Mouse (Mus musculus) MEL (cell line): ENCODE data around the gene Kif26a. TPM values are rescaled to one million over a fixed set of nuclear protein-coding genes. Genes with fewer than 3 reads are reported as not detected.

Experiments
- DNase-seq: peaks from one replicate; pipeline ENCODE4 v3.0.0; 2011; ENCODE audit warnings: low read depth, low spot score
- H3K27ac ChIP-seq: 2 replicates; pipeline ENCODE4 v1.5.1; 2012; ENCODE audit warnings: low read depth, mild to moderate bottlenecking, control low read depth, low read length, moderate library complexity; ENCODE audit not compliant: control insufficient read depth
- H3K27me3 ChIP-seq, 2 experiments: fragments of 150-350 bp in 1 of 2; sonication (generic) in 1 of 2; 2 replicates each; pipeline ENCODE4 v1.6.1; 2012; ENCODE audit warnings: low read length in 2 of 2, mild to moderate bottlenecking in 2 of 2, improper control_type of control experiment in 1 of 2, moderate library complexity in 1 of 2; ENCODE audit not compliant: insufficient read depth in 2 of 2, control insufficient read depth in 1 of 2
- H3K36me3 ChIP-seq, 2 experiments: 2 replicates each; pipeline ENCODE4 v1.6.1; 2012 to 2014; ENCODE audit warnings: low read length in 2 of 2, improper control_type of control experiment in 1 of 2, inconsistent platforms in 1 of 2, mild to moderate bottlenecking in 1 of 2; ENCODE audit not compliant: insufficient read depth in 2 of 2, control insufficient read depth in 1 of 2
- H3K4me1 ChIP-seq, 2 experiments: fragments of 150-350 bp in 1 of 2; sonication (generic) in 1 of 2; 2 replicates each; pipeline ENCODE4 v1.6.1; 2012; ENCODE audit warnings: low read length in 2 of 2, improper control_type of control experiment in 1 of 2, mild to moderate bottlenecking in 1 of 2; ENCODE audit not compliant: insufficient read depth in 2 of 2, control insufficient read depth in 1 of 2
- H3K4me3 ChIP-seq, 2 experiments: fragments of 150-350 bp in 1 of 2; sonication (generic) in 1 of 2; 2 replicates each; pipeline ENCODE4 v1.5.1; 2012; ENCODE audit warnings: low read depth in 2 of 2, low read length in 2 of 2, mild to moderate bottlenecking in 2 of 2, moderate library complexity in 2 of 2, control low read depth in 1 of 2, improper control_type of control experiment in 1 of 2; ENCODE audit not compliant: control insufficient read depth in 1 of 2, insufficient read depth in 1 of 2
- H3K79me2 ChIP-seq: 2 replicates; pipeline ENCODE4 v1.6.1; 2012; ENCODE audit warnings: mild to moderate bottlenecking, low read length, moderate library complexity; ENCODE audit not compliant: control insufficient read depth, poor library complexity, insufficient read depth
- H3K9ac ChIP-seq: 2 replicates; pipeline ENCODE4 v1.6.1; 2012; ENCODE audit warnings: low read depth, mild to moderate bottlenecking, control low read depth, low read length, moderate library complexity; ENCODE audit not compliant: control insufficient read depth, poor library complexity, severe bottlenecking
- H3K9me3 ChIP-seq: fragments of 150-350 bp; sonication (generic); replicated peaks from 2 replicates; pipeline ENCODE4 v1.6.1; 2012; ENCODE audit warnings: mild to moderate bottlenecking, low read length, improper control_type of control experiment, moderate library complexity; ENCODE audit not compliant: insufficient read depth
- BHLHE40 ChIP-seq: IDR thresholded peaks from 2 replicates; pipeline ENCODE4 v1.6.1; 2012; ENCODE audit warnings: low read depth, mild to moderate bottlenecking, inconsistent platforms, low read length, improper control_type of control experiment, borderline replicate concordance
- GABPA ChIP-seq: IDR thresholded peaks from 2 replicates; pipeline ENCODE4 v1.6.1; 2012; ENCODE audit warnings: low read depth, mild to moderate bottlenecking, inconsistent platforms, low read length, improper control_type of control experiment, moderate library complexity
- HCFC1 ChIP-seq: IDR thresholded peaks from 2 replicates; pipeline ENCODE4 v1.6.1; 2012; ENCODE audit warnings: low read depth, mild to moderate bottlenecking, inconsistent platforms, low read length, improper control_type of control experiment, moderate library complexity
- JUND ChIP-seq: IDR thresholded peaks from 2 replicates; pipeline ENCODE4 v1.6.1; 2011; ENCODE audit warnings: low read depth, mild to moderate bottlenecking, improper control_type of control experiment, low read length
- MAZ ChIP-seq: IDR thresholded peaks from 2 replicates; pipeline ENCODE4 v1.6.1; 2012; ENCODE audit warnings: low read depth, mild to moderate bottlenecking, inconsistent platforms, low read length, improper control_type of control experiment
- MEF2A ChIP-seq: IDR thresholded peaks from 2 replicates; pipeline ENCODE4 v1.6.1; 2014; ENCODE audit warnings: low read depth, mild to moderate bottlenecking, inconsistent platforms, low read length, improper control_type of control experiment; ENCODE audit not compliant: poor library complexity, insufficient replicate concordance, severe bottlenecking; ENCODE audit errors: extremely low read depth
- MXI1 ChIP-seq: IDR thresholded peaks from 2 replicates; pipeline ENCODE4 v1.6.1; 2011; ENCODE audit warnings: mild to moderate bottlenecking, low read depth, low read length, improper control_type of control experiment
- NRF1 ChIP-seq: IDR thresholded peaks from 2 replicates; pipeline ENCODE4 v1.6.1; 2014; ENCODE audit warnings: low read depth, mild to moderate bottlenecking, inconsistent platforms, low read length, improper control_type of control experiment, moderate library complexity; ENCODE audit not compliant: poor library complexity, insufficient read depth, severe bottlenecking
- POLR2A ChIP-seq, 2 experiments: IDR thresholded peaks; 2 replicates each; pipeline ENCODE4 v1.6.1; 2011 to 2012; ENCODE audit warnings: low read length in 2 of 2, mild to moderate bottlenecking in 2 of 2, control low read depth in 1 of 2, improper control_type of control experiment in 1 of 2, low read depth in 1 of 2, moderate library complexity in 1 of 2; ENCODE audit not compliant: control insufficient read depth in 1 of 2, insufficient read depth in 1 of 2, poor library complexity in 1 of 2
- POLR2AphosphoS2 ChIP-seq: IDR thresholded peaks from 2 replicates; pipeline ENCODE4 v1.6.1; 2011; ENCODE audit warnings: low read length, improper control_type of control experiment
- POLR2AphosphoS5 ChIP-seq: IDR thresholded peaks from 2 replicates; pipeline ENCODE4 v1.6.1; 2012; ENCODE audit warnings: low read depth, borderline replicate concordance, mild to moderate bottlenecking, inconsistent platforms, low read length, moderate library complexity, mixed read lengths
- RAD21 ChIP-seq: IDR thresholded peaks from 2 replicates; pipeline ENCODE4 v1.6.1; 2011; ENCODE audit warnings: mild to moderate bottlenecking, low read depth, low read length, improper control_type of control experiment
- SIN3A ChIP-seq: IDR thresholded peaks from 2 replicates; pipeline ENCODE4 v1.6.1; 2012; ENCODE audit warnings: low read length, improper control_type of control experiment, inconsistent platforms
- TBP ChIP-seq: IDR thresholded peaks from 2 replicates; pipeline ENCODE4 v1.8.0; 2011; ENCODE audit warnings: low read depth, low read length, improper control_type of control experiment
- USF1 ChIP-seq: IDR thresholded peaks from 2 replicates; pipeline ENCODE4 v1.6.1; 2014; ENCODE audit warnings: low read depth, mild to moderate bottlenecking, inconsistent platforms, low read length, improper control_type of control experiment, moderate library complexity
- ZC3H11A ChIP-seq: IDR thresholded peaks from 2 replicates; pipeline ENCODE4 v1.6.1; 2012; ENCODE audit warnings: low read depth, mild to moderate bottlenecking, inconsistent platforms, low read length, improper control_type of control experiment
- polyA plus RNA-seq, 2 experiments: library from polyadenylated mRNA; stranded (reverse) in 1 of 2; unstranded in 1 of 2; fragments of >175 nt in 1 of 2; fragments of >200 nt in 1 of 2; gene quantifications; 2 replicates each; pipeline versions ENCODE4 v1.2.1 to v1.2.4; 2012; ENCODE audit warnings: low replicate concordance in 2 of 2, low read depth in 1 of 2; ENCODE audit not compliant: insufficient read length in 2 of 2, insufficient read depth in 1 of 2, missing spikeins in 1 of 2
- total RNA-seq: library from RNA; depleted of rRNA; stranded (reverse); fragments of 300-350 nt; gene quantifications from 2 replicates; pipeline ENCODE4 v1.2.3, GENCODE M21; 2012

The Kif26a gene
- total and polyA plus RNA-seq, 3 experiments = 4.8 to 6.9 TPM; not detected in 1

GRCm38 (mm10) chr12:112179687-112180086 lies 33.7 kb downstream of the Kif26a start:
- TF ChIP-seq POLR2AphosphoS2 (no peak), MEF2A (no peak), MAZ (no peak), SIN3A (no peak), HCFC1 (no peak), GABPA (no peak), BHLHE40 (no peak), ZC3H11A (no peak), USF1 (no peak), RAD21 (no peak), POLR2A (IDR thresholded peaks at IDR 0.05; ENCODE audit: control insufficient read depth in 1 of 2, insufficient read depth in 1 of 2, low read depth in 1 of 2, low read length in 2 of 2, poor library complexity in 1 of 2) (no peak), MXI1 (no peak), TBP (no peak), NRF1 (no peak)
- no peak overlapping the region for H3K4me3 ChIP-seq
- no peaks in the 10 kb centered on the region for H3K4me1 ChIP-seq
- no peak overlapping the region for H3K9ac ChIP-seq
- H3K27me3 ChIP-seq = 0 out of 4 replicates have a peak, but pooled peaks cover 0 to 2% of the 10 kb centered on the region in 2 experiments
- no peak for DNase-seq
- H3K27ac ChIP-seq = no peak overlapping the region
- H3K36me3 ChIP-seq = no peaks in the 10 kb centered on the region
- no peaks in the 10 kb centered on the region for H3K79me2 ChIP-seq
- peaks cover 11% of the 10 kb centered on the region; the same call in 1 of the 2 replicates for H3K9me3 ChIP-seq

GRCm38 (mm10) chr12:112181921-112182608 lies 36.1 kb downstream of the Kif26a start:
- Histone ChIP-seq H3K9me3 (peaks cover 11% of the 10 kb centered on the region; the same call in 1 of the 2 replicates), H3K36me3 (no peaks in the 10 kb centered on the region), H3K4me3 (no peak overlapping the region), H3K27ac (no peak overlapping the region), H3K27me3 (0 out of 4 replicates have a peak, but pooled peaks cover 0 to 2% of the 10 kb centered on the region in 2 experiments), H3K79me2 (no peaks in the 10 kb centered on the region), H3K4me1 (no peaks in the 10 kb centered on the region), H3K9ac (no peak overlapping the region)
- no peak for TF ChIP-seq POLR2AphosphoS5
- TF ChIP-seq JUND = no peak
- no peak for TF ChIP-seq USF1
- TF ChIP-seq MEF2A = no peak
- no peak for DNase-seq
